Mouse (Mus musculus) brain, embryonic 14.5 days (tissue): ENCODE measurements at regions not wholly inside any gene's neighbourhood (a gene's known extent, or its start where the extent isn't known, plus 50 kb on each side); places are given as distances from the start of the nearest gene placed in this dataset.

Experiments
- CTCF ChIP-seq: fragments of 200-500 bp; IDR thresholded peaks from 2 replicates; pipeline ENCODE4 v1.5.1; 2012; ENCODE audit warnings: inconsistent platforms, mild to moderate bottlenecking, moderate library complexity, borderline replicate concordance; ENCODE audit not compliant: insufficient read depth, insufficient read length; ENCODE audit errors: extremely low read depth
- POLR2A ChIP-seq: fragments of 200-500 bp; IDR thresholded peaks from 2 replicates; pipeline ENCODE4 v1.6.1; 2012; ENCODE audit warnings: mild to moderate bottlenecking, inconsistent platforms, borderline replicate concordance; ENCODE audit not compliant: poor library complexity, insufficient read depth, insufficient read length, severe bottlenecking; ENCODE audit errors: extremely low read depth

DNA sequence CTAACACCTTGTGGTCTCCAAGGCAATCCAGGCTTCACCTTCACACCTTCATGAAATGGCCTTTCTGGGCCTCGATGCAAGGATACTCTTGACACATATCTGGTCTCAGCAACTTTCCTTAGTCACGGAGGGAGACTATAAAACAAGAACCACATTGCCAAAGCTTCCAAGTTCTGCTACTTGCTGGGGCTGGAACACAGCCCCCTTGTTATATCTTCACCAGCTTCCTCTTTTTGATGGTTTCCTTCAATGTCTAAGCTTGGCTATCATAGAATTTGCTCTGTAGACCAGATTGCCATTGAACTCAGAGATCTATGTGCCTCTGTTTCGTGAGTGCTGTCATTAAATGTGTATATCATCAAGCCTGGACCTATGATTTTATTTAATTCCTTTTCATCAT is 530.7 kb upstream of the Zeb2 start:
- no peak for TF ChIP-seq POLR2A
- TF ChIP-seq CTCF, result no peak
